Mouse (Mus musculus) limb, embryonic 14.5 days (tissue): ENCODE data around the gene Ccpg1. TPM values are rescaled to one million over a fixed set of nuclear protein-coding genes. Genes with fewer than 3 reads are reported as not detected.

Experiments
- ATAC-seq: fragments of 200-750 bp; cut with Nextera tagmentation; 2 replicates; pipeline ENCODE4 v1.8.0; 2017; ENCODE audit warnings: low read depth, moderate number of reproducible peaks, moderate TSS enrichment; ENCODE audit not compliant: low FRiP score
- DNase-seq: peaks from one replicate; pipeline ENCODE4 v3.0.0-alpha.2; 2015; ENCODE audit warnings: low spot score
- H3K27ac ChIP-seq: fragments of 300-500 bp; sonication (generic); replicated peaks from 2 replicates; pipeline ENCODE4 v1.5.1; 2014; ENCODE audit warnings: low read depth, mild to moderate bottlenecking, low read length, moderate library complexity, mixed read lengths
- H3K27me3 ChIP-seq: fragments of 300-500 bp; sonication (generic); 2 replicates; pipeline ENCODE4 v1.6.1; 2014; ENCODE audit warnings: low read length, mixed read lengths; ENCODE audit not compliant: control insufficient read depth, insufficient read depth
- H3K36me3 ChIP-seq: fragments of 300-500 bp; sonication (generic); 2 replicates; pipeline ENCODE4 v1.6.1; 2014; ENCODE audit warnings: mild to moderate bottlenecking, low read length, moderate library complexity, mixed read lengths; ENCODE audit not compliant: control insufficient read depth, insufficient read depth
- H3K4me1 ChIP-seq: fragments of 300-500 bp; sonication (generic); 2 replicates; pipeline ENCODE4 v1.6.1; 2014; ENCODE audit warnings: antibody characterized with exemption, low read length, mixed read lengths; ENCODE audit not compliant: control insufficient read depth, insufficient read depth
- H3K4me2 ChIP-seq: fragments of 300-500 bp; sonication (generic); replicated peaks from 2 replicates; pipeline ENCODE4 v1.6.1; 2014; ENCODE audit warnings: low read depth, mild to moderate bottlenecking, low read length, moderate library complexity; ENCODE audit not compliant: severe bottlenecking
- H3K4me3 ChIP-seq: fragments of 300-500 bp; sonication (generic); replicated peaks from 2 replicates; pipeline ENCODE4 v1.5.1; 2014; ENCODE audit warnings: low read length
- H3K9ac ChIP-seq: fragments of 300-500 bp; sonication (generic); 2 replicates; pipeline ENCODE4 v1.6.1; 2014; ENCODE audit warnings: mild to moderate bottlenecking, low read depth, low read length, moderate library complexity; ENCODE audit not compliant: severe bottlenecking
- H3K9me3 ChIP-seq: fragments of 300-500 bp; sonication (generic); 2 replicates; pipeline ENCODE4 v1.6.1; 2016; ENCODE audit warnings: low read length; ENCODE audit not compliant: control insufficient read depth
- POLR2A ChIP-seq: fragments of 200-500 bp; IDR thresholded peaks from 2 replicates; pipeline ENCODE4 v1.8.0; 2012; ENCODE audit warnings: inconsistent platforms, mild to moderate bottlenecking, moderate library complexity, borderline replicate concordance; ENCODE audit not compliant: insufficient read depth, insufficient read length; ENCODE audit errors: extremely low read depth
- WGBS: fragments of 180-500 bp; shearing (Covaris S2); extraction: QIAGEN DNeasy Blood & Tissue Kit; methylation state at CpG from one replicate; pipeline ENCODE4 v1.1.7; 2014; 5-methylcytosine and 5-hydroxymethylcytosine counted together
- polyA plus RNA-seq, 2 experiments: library from polyadenylated mRNA; depleted of rRNA in 1 of 2; stranded (reverse) in 1 of 2; unstranded in 1 of 2; fragments of >200 nt; fragmentation: Nextera tagmentation in 1 of 2; extraction: Ambion mirVana in 1 of 2; gene quantifications; 2 replicates each; pipeline versions ENCODE4 v1.2.1 to v1.2.3; 2012 to 2014

Ccpg1 gene
- polyA plus RNA-seq, 2 experiments: 14.6 to 28.1 TPM

DNA sequence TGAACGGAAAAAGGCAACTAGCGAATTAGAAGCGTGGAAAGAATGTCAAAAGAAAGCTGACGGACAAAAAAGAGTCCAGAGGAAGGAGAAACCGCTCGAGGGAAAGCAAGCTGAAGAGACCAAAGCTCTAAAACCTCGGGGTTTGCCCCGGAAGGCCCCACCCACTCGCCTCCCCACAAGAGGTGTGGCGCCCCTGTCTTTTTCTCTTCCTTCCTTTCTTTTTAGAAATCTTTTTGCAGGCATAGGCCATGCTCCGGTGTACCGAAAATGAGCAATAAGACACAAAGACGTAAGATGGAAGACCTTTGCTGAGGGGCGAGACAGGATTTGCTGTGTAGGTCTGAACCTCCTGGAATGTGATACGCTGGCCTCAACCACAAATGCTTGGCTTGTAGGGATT lies 23.3 kb upstream of the Ccpg1 start:
- no peaks in the 10 kb centered on the region for H3K27me3 ChIP-seq
- H3K4me1 ChIP-seq: 0 out of 2 replicates have a peak, but pooled peaks cover 3% of the 10 kb centered on the region
- DNase-seq: no peak
- H3K9ac ChIP-seq: no peak overlapping the region
- no peak overlapping the region for H3K4me2 ChIP-seq
- H3K36me3 ChIP-seq: no peaks in the 10 kb centered on the region
- TF ChIP-seq POLR2A: no peak
- WGBS: 77% methylated on average over 15 of the region's 15 CpGs
- no peak for ATAC-seq
- no peaks in the 10 kb centered on the region for H3K9me3 ChIP-seq
- no peak overlapping the region for H3K4me3 ChIP-seq
- no peak overlapping the region for H3K27ac ChIP-seq

GRCm38 (mm10) chr9:72968349-72969061 lies 16.7 kb upstream of the Ccpg1 start:
- Histone ChIP-seq H3K9me3 (no peaks in the 10 kb centered on the region), H3K4me2 (no peak overlapping the region), H3K4me1 (no peaks in the 10 kb centered on the region), H3K27me3 (no peaks in the 10 kb centered on the region), H3K9ac (no peak overlapping the region), H3K27ac (no peak overlapping the region), H3K36me3 (no peaks in the 10 kb centered on the region), H3K4me3 (no peak overlapping the region)
- peak; percentile 65; the same call in 1 of the 2 replicates for ATAC-seq
- TF ChIP-seq POLR2A: no peak
- DNase-seq: peak; percentile 39
- 32% methylated on average over 11 of the region's 11 CpGs for WGBS

DNA sequence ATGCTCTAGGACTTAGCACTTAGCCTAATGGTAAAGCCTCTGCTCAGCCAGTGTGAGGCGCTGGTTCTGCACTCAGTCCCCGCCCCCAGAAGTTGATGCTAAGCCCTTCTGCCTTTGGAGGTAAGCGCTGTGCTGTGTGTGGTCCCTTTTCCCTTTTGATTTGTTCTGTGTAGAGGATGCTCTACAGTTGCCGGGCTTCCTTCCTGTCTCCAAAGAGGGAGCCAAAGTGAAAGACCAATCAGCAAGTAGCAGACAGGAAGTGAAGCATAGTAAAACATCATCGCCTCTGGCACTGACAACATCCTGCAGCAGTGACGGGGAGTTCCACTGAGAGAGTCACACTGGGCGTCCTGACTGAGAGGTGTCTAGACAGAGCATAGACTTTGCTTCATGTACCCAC lies 15.4 kb upstream of the Ccpg1 start:
- TF ChIP-seq POLR2A: no peak
- H3K4me1 ChIP-seq: no peaks in the 10 kb centered on the region
- H3K4me2 ChIP-seq: no peak overlapping the region
- ATAC-seq (no peak), DNase-seq (no peak)
- H3K36me3 ChIP-seq: no peaks in the 10 kb centered on the region
- H3K27me3 ChIP-seq: no peaks in the 10 kb centered on the region
- H3K4me3 ChIP-seq: no peak overlapping the region
- no peak overlapping the region for H3K9ac ChIP-seq
- H3K9me3 ChIP-seq: no peaks in the 10 kb centered on the region
- H3K27ac ChIP-seq: no peak overlapping the region
- WGBS: 68% methylated on average over 7 of the region's 7 CpGs

GRCm38 (mm10) chr9:72972435-72972834 lies 12.8 kb upstream of the Ccpg1 start:
- DNase-seq (no peak), ATAC-seq (no peak)
- H3K36me3 ChIP-seq: no peaks in the 10 kb centered on the region
- WGBS: 81% methylated on average over 5 of the region's 5 CpGs
- no peaks in the 10 kb centered on the region for H3K9me3 ChIP-seq
- no peak overlapping the region for H3K4me2 ChIP-seq
- H3K9ac ChIP-seq: no peak overlapping the region
- no peak for TF ChIP-seq POLR2A
- no peaks in the 10 kb centered on the region for H3K27me3 ChIP-seq
- H3K4me3 ChIP-seq: no peak overlapping the region
- H3K4me1 ChIP-seq: no peaks in the 10 kb centered on the region
- no peak overlapping the region for H3K27ac ChIP-seq

DNA sequence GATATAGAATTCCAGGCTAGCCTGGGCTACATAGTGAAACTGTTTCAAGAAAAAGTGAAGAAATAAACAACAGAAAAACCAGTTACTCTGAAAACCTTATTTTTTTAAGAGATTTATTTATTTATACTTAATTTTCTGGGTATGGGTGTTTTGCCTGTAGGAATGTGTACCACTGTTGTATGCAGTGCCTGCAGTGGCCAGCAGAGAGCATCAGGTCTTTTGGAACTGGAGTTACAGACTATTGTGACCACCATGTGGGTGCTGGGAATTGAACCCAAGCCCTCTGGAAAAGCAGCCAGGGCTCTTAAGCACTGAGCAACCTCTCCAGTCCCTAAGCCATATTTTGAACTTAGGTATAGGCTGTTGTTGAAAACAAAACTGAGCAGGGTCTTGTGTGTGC lies 12.2 kb upstream of the Ccpg1 start:
- no peaks in the 10 kb centered on the region for H3K36me3 ChIP-seq
- H3K9me3 ChIP-seq: no peaks in the 10 kb centered on the region
- no peak for ATAC-seq
- no peaks in the 10 kb centered on the region for H3K27me3 ChIP-seq
- no peak for TF ChIP-seq POLR2A
- no peak overlapping the region for H3K9ac ChIP-seq
- H3K4me2 ChIP-seq: no peak overlapping the region
- H3K27ac ChIP-seq: no peak overlapping the region
- H3K4me1 ChIP-seq: no peaks in the 10 kb centered on the region
- H3K4me3 ChIP-seq: no peak overlapping the region
- DNase-seq: no peak
